Mouse (Mus musculus) B cell, adult (primary cell): ENCODE results near the gene Srpk2. TPM values are rescaled to one million over a fixed set of nuclear protein-coding genes. Genes with fewer than 3 reads are reported as not detected.

Source experiments
- total RNA-seq: library from RNA; stranded (reverse); gene quantifications from 4 replicates; pipeline ENCODE4 v1.2.4, GENCODE M21; 2023; ENCODE audit not compliant: inconsistent age

The Srpk2 gene
- total RNA-seq: 62.4 to 72.6 TPM (median 65.0 TPM) in 4 replicates

DNA sequence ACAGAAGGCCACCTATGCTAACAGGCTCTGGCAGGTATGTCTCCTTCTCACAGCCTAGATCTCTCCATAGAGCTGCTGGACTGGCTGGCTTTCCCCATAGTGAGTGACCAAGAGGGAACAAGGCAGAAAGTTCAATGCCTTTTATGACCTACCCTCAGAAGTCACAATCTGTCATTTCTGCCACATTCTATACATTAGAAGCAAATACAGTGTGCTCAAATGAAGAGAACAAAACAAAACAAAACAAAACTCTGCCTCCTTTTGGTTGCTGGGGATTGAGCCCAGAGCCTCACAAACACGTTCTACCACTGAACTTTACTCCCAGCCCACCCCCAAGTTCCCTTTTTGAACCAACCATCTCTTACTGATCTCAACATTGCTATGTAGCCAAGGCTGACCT, at the start of gene Srpk2:
Gene Srpk2, minus strand, starts transcription at position 101 of the 400 bp plus-strand sequence.

Other genes starting within 250 kb of the Srpk2 start
- 22.2 to 24.6 TPM (median 23.7 TPM) in 4 replicates for gene Pus7, start 99.1 kb upstream of the Srpk2 start, total RNA-seq
- 21.9 to 32.5 TPM (median 22.9 TPM) in 4 replicates for gene Rint1, start 103.1 kb upstream of the Srpk2 start, total RNA-seq
- 41.1 to 47.7 TPM (median 46.4 TPM) in 4 replicates for gene Tomm7, start 159.5 kb upstream of the Srpk2 start, total RNA-seq